Mouse (Mus musculus) lung, adult 2 months (tissue): ENCODE measurements around the gene Kmo.

ENCODE experiments used
- CTCF ChIP-seq: fragments of 200-500 bp; IDR thresholded peaks from 2 replicates; pipeline ENCODE4 v1.5.1; 2011; ENCODE audit warnings: mild to moderate bottlenecking, low read length, control low read depth; ENCODE audit not compliant: insufficient read depth
- POLR2A ChIP-seq: fragments of 200-500 bp; IDR thresholded peaks from 2 replicates; pipeline ENCODE4 v1.6.1; 2011; ENCODE audit warnings: low read depth, mild to moderate bottlenecking, control low read depth, low read length, borderline replicate concordance; ENCODE audit errors: extremely low read depth

GRCm38 (mm10) chr1:175632470-175632869, 12.3 kb downstream of the Kmo start:
- no peak for TF ChIP-seq CTCF
- no peak for TF ChIP-seq POLR2A
